Mouse (Mus musculus) megakaryocyte, embryonic 14.5 days (primary cell): ENCODE data around the gene Trmt61a.

Experiments
- FLI1 ChIP-seq: IDR thresholded peaks from 2 replicates; pipeline ENCODE4 v1.6.1; 2012; ENCODE audit warnings: low read length, inconsistent platforms, mixed read lengths
- GATA1 ChIP-seq: IDR thresholded peaks from 3 replicates; pipeline ENCODE4 v1.6.1; 2012; ENCODE audit warnings: mixed read lengths, low read length, inconsistent platforms, borderline replicate concordance

GRCm38 (mm10) chr12:111680661-111681060 lies 2.8 kb downstream of the Trmt61a start:
- TF ChIP-seq GATA1 (no peak), FLI1 (no peak)
